Mouse (Mus musculus) kidney, embryonic 14.5 days (tissue): ENCODE results near the gene Spint1. TPM values are rescaled to one million over a fixed set of nuclear protein-coding genes. Genes with fewer than 3 reads are reported as not detected.

Experiments used
- ATAC-seq: fragments of 200-750 bp; cut with Nextera tagmentation; 2 replicates; pipeline ENCODE4 v1.8.0; 2017; ENCODE audit warnings: moderate number of reproducible peaks, mild to moderate bottlenecking, moderate TSS enrichment, moderate library complexity; ENCODE audit not compliant: low FRiP score, low TSS enrichment
- H3K27ac ChIP-seq: fragments of 300-500 bp; sonication (generic); 2 replicates; pipeline ENCODE4 v1.5.1; 2014; ENCODE audit warnings: low read depth, mild to moderate bottlenecking, low read length, moderate library complexity, mixed read lengths
- H3K27me3 ChIP-seq: fragments of 300-500 bp; sonication (generic); 2 replicates; pipeline ENCODE4 v1.6.1; 2014; ENCODE audit warnings: mild to moderate bottlenecking, low read length; ENCODE audit not compliant: control insufficient read depth, insufficient read depth
- H3K36me3 ChIP-seq: fragments of 300-500 bp; sonication (generic); 2 replicates; pipeline ENCODE4 v1.6.1; 2014; ENCODE audit warnings: low read length, mixed read lengths; ENCODE audit not compliant: control insufficient read depth, insufficient read depth
- H3K4me1 ChIP-seq: fragments of 300-500 bp; sonication (generic); 2 replicates; pipeline ENCODE4 v1.6.1; 2014; ENCODE audit warnings: low read length, mixed read lengths; ENCODE audit not compliant: control insufficient read depth, insufficient read depth
- H3K4me2 ChIP-seq: fragments of 300-500 bp; sonication (generic); replicated peaks from 2 replicates; pipeline ENCODE4 v1.6.1; 2014; ENCODE audit warnings: low read depth, mild to moderate bottlenecking, low read length
- H3K4me3 ChIP-seq: fragments of 300-500 bp; sonication (generic); 2 replicates; pipeline ENCODE4 v1.5.1; 2014; ENCODE audit warnings: mild to moderate bottlenecking, low read length
- H3K9ac ChIP-seq: fragments of 300-500 bp; sonication (generic); 2 replicates; pipeline ENCODE4 v1.6.1; 2014; ENCODE audit warnings: low read depth, mild to moderate bottlenecking, low read length, moderate library complexity
- H3K9me3 ChIP-seq: fragments of 300-500 bp; sonication (generic); 2 replicates; pipeline ENCODE4 v1.6.1; 2016; ENCODE audit warnings: low read length; ENCODE audit not compliant: control insufficient read depth
- WGBS: fragments of 180-500 bp; shearing (Covaris S2); extraction: QIAGEN DNeasy Blood & Tissue Kit; methylation state at CpG from one replicate; pipeline ENCODE4 v1.1.7; 2014; 5-methylcytosine and 5-hydroxymethylcytosine counted together
- polyA plus RNA-seq: library from polyadenylated mRNA; unstranded; fragments of >200 nt; fragmentation: Nextera tagmentation; extraction: Ambion mirVana; gene quantifications from 2 replicates; pipeline ENCODE4 v1.2.1, GENCODE M21; 2014

The Spint1 gene
- polyA plus RNA-seq, result 23.6 and 38.1 TPM in 2 replicates

DNA sequence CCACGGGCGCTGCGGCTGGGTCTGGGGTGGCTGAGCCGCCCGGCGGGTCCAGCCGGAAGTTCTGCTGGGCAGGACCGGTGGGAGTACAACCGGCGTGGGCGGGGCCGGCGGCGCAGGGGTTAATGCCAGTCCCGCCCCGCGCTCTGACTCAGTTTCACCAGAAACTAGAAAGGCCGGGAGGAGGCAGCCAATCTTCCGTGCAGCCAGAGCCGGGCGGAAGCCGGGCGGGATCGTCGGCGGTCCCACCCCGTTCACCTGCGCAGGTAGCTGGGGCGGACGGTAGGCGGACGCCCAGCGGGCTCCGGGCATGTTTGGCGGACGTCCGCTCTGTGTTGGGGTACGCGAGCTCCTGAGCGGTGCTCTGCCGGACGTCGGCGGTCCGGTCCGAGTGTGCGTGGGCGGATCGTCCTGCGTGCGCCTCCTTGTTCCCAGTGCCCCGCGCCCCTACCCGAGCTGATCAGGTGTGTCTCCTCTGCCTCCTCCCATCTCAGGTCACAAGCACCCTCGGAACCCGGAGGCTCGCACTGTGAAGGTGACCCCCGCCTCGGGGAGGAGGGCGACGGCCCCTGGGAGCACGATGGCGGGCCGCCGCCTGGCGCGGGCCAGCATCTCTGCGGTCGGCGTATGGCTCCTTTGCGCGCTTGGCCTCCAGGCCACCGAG lies at the start of gene Spint1:
TSS of gene Spint1 (plus strand) at position 153 of the 661 bp plus-strand sequence.
- peak; percentile 73 for ATAC-seq
- Histone ChIP-seq H3K27ac (peak within 1 kb of the TSS; percentile 67; the same call in 1 of the 2 replicates), H3K4me2 (peak within 1 kb of the TSS; percentile 79), H3K27me3 (peaks cover 41% of the 10 kb centered on the region), H3K4me3 (peak within 1 kb of the TSS; percentile 56), H3K9me3 (no peaks in the 10 kb centered on the region), H3K36me3 (no peaks in the 10 kb centered on the region), H3K9ac (peak within 1 kb of the TSS; percentile 51), H3K4me1 (0 out of 2 replicates have a peak, but pooled peaks cover 8% of the 10 kb centered on the region)
- WGBS, result under 1% methylated on average over 66 of the region's 73 CpGs

DNA sequence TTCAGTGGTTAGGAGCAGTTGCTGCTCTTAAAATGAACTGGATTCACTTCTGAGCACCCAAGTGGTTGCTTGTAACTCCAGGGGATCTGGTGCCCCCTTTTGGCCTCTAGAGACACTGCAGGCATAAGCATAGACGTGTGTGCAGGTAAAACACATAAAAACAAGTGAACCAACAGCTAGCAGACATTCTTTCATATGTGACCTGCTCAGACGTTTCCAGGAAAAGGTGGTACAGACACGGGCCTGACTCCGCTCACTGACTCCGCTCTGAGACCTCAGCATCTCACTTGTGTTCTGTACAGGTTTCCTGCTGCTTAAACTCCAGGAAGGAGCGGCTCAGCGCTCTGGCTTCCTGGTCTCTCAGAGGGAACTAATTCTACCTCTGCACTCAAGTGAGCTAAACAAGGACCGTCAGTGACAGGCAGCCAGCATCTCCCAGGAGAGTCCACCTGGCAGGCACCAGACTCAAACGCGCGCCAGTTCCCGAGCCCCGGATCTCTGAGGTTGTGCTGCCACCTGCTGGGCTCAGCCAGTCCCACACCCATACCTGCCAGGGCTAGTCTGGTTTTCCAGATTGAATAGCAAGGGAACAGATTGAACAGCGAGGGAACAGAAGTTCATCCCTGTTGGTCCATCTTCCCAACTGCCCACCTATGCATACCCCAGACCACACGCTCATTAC lies 48.0 kb upstream of the Spint1 start:
- Histone ChIP-seq H3K4me1 (no peaks in the 10 kb centered on the region), H3K36me3 (peaks cover 6% of the 10 kb centered on the region; the same call in 1 of the 2 replicates), H3K27me3 (no peaks in the 10 kb centered on the region), H3K9me3 (no peaks in the 10 kb centered on the region), H3K4me3 (peak overlapping the region; percentile 21; the same call in 1 of the 2 replicates), H3K27ac (no peak overlapping the region), H3K9ac (no peak overlapping the region), H3K4me2 (peak overlapping the region; percentile 62)
- 9% methylated on average over 15 of the region's 15 CpGs for WGBS
- ATAC-seq, result peak; percentile 83

GRCm38 (mm10) chr2:119190969-119191368 lies 46.2 kb upstream of the Spint1 start:
- ATAC-seq, result no peak
- no peak overlapping the region for H3K4me2 ChIP-seq
- H3K9ac ChIP-seq, result no peak overlapping the region
- H3K27ac ChIP-seq, result no peak overlapping the region
- H3K4me1 ChIP-seq, result no peaks in the 10 kb centered on the region
- no peaks in the 10 kb centered on the region for H3K27me3 ChIP-seq
- no peak overlapping the region for H3K4me3 ChIP-seq
- H3K9me3 ChIP-seq, result no peaks in the 10 kb centered on the region
- no peaks in the 10 kb centered on the region for H3K36me3 ChIP-seq
- 88% methylated on average over 5 of the region's 5 CpGs for WGBS

GRCm38 (mm10) chr2:119194140-119194539 lies 43.0 kb upstream of the Spint1 start:
- no peak overlapping the region for H3K4me3 ChIP-seq
- no peak overlapping the region for H3K4me2 ChIP-seq
- WGBS, result 83% methylated on average over 5 of the region's 5 CpGs
- H3K4me1 ChIP-seq, result 0 out of 2 replicates have a peak, but pooled peaks cover 6% of the 10 kb centered on the region
- H3K27ac ChIP-seq, result no peak overlapping the region
- no peaks in the 10 kb centered on the region for H3K27me3 ChIP-seq
- no peak for ATAC-seq
- H3K36me3 ChIP-seq, result no peaks in the 10 kb centered on the region
- no peaks in the 10 kb centered on the region for H3K9me3 ChIP-seq
- no peak overlapping the region for H3K9ac ChIP-seq

DNA sequence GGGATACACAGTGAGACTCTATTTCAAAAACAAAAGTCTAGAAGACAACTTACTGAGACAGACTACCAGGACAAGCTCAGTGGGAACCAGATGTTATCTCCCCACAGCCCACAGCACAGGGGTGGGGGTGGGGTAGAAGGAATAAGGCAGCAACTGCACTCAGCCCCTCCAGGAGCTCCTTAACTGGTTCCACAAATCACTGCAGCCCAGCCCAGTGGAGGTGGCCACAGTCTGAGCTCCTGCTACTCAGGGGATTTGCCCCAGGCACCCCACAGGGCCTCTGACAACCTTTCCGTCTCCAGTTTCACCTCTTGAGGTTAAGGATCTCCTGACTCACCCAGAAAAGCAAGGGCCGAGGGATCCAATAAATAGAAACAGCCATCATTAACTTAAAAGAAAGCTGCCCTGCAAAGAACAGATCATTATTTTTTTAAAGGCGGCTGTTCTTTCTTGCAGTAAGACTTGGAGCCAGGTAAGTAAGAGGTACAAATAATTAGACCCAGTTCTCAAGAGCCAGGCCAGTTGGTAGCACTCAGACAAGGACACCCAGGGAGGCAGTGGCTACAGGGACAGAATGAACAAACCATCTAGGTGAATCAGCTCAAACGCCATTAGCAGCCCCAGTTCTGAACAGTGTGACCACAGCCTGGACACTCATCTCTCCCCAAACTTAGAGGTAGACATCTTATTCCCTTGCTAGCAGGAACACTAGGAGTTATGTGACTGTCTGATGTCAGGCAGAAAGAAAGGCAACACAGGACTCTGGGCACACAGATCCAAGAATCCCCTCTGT lies 40.6 kb upstream of the Spint1 start:
- Histone ChIP-seq H3K4me2 (no peak overlapping the region), H3K9me3 (no peaks in the 10 kb centered on the region), H3K9ac (no peak overlapping the region), H3K4me3 (no peak overlapping the region), H3K36me3 (no peaks in the 10 kb centered on the region), H3K27ac (no peak overlapping the region), H3K27me3 (no peaks in the 10 kb centered on the region), H3K4me1 (0 out of 2 replicates have a peak, but pooled peaks cover 6% of the 10 kb centered on the region)
- peak; percentile 54; the same call in 1 of the 2 replicates for ATAC-seq
- WGBS, result 18% methylated on average over 4 of the region's 4 CpGs

DNA sequence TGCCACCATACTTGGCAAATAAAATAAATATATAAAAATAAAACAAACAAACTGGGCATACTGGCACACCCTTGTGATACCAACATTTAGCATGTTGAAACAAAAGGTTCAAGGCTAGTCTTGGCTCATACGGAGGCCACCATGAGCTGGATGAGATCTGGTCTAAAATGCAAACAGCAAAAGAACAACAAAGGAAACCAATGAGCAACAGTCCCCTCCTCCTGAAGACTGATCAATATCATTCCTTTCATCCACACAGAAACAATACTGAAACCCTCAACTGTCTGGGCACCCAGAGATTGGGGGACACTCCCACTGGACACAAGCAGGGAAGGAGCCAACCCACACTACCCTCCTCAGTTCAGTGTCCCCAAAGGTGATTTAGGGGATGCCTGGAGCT lies 39.7 kb upstream of the Spint1 start:
- Histone ChIP-seq H3K27me3 (no peaks in the 10 kb centered on the region), H3K36me3 (no peaks in the 10 kb centered on the region), H3K9ac (no peak overlapping the region), H3K4me1 (0 out of 2 replicates have a peak, but pooled peaks cover 6% of the 10 kb centered on the region), H3K4me3 (no peak overlapping the region), H3K4me2 (no peak overlapping the region), H3K9me3 (no peaks in the 10 kb centered on the region), H3K27ac (peak overlapping the region; percentile 42; the same call in 1 of the 2 replicates)
- WGBS, result 87% methylated on average over 1 of the region's 1 CpGs
- no peak for ATAC-seq

- no peak overlapping the region for H3K4me2 ChIP-seq
- H3K27me3 ChIP-seq, result no peaks in the 10 kb centered on the region
- H3K4me3 ChIP-seq, result no peak overlapping the region
- H3K27ac ChIP-seq, result peak overlapping the region; percentile 42; the same call in 1 of the 2 replicates
- H3K9me3 ChIP-seq, result no peaks in the 10 kb centered on the region
- no peaks in the 10 kb centered on the region for H3K36me3 ChIP-seq
- no peak for ATAC-seq
- H3K9ac ChIP-seq, result no peak overlapping the region
- peaks cover 6% of the 10 kb centered on the region; the same call in 1 of the 2 replicates for H3K4me1 ChIP-seq
- WGBS, result 48% methylated on average over 1 of the region's 1 CpGs
Observed at GRCm38 (mm10) chr2:119198049-119198448, 39.1 kb upstream of the Spint1 start.

GRCm38 (mm10) chr2:119198934-119199333 lies 38.2 kb upstream of the Spint1 start:
- Histone ChIP-seq H3K4me3 (no peak overlapping the region), H3K9me3 (no peaks in the 10 kb centered on the region), H3K36me3 (no peaks in the 10 kb centered on the region), H3K27me3 (no peaks in the 10 kb centered on the region), H3K27ac (no peak overlapping the region), H3K4me1 (peaks cover 10% of the 10 kb centered on the region; the same call in 1 of the 2 replicates), H3K9ac (no peak overlapping the region), H3K4me2 (no peak overlapping the region)
- ATAC-seq, result no peak
- WGBS, result 65% methylated on average over 3 of the region's 3 CpGs
